Mouse (Mus musculus): ENCODE results near the gene Rpap3. TPM values are rescaled to one million over a fixed set of nuclear protein-coding genes. Genes with fewer than 3 reads are reported as not detected.

Rpap3 gene
- polyA plus RNA-seq, 1 experiment = 11.7 TPM

DNA sequence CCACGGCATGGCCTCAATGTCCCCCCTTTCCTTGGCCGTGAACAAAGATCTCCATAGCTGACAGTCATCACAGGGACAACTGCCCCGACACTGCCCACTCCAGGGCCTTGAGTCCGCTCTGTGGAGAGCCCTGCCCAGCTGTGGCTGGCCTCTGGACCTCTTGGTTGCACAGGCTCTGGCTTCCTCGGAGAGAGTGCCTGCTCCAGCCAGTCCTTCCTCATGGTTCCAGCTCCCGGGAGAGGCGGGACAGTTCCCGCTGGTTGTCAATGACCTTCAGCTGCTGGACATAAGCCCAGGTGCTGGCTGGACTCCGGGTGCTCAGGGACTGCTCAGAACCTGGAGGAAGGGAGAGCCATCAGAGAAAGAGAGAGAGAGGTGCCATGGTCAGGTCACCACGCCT is 39.7 kb upstream of the Rpap3 start:
- Histone ChIP-seq H3K4me2 (ENCODE audit: low read depth) (no peak overlapping the region), H3K4me3 (no peak overlapping the region), H3K79me2 (ENCODE audit: control insufficient read depth, insufficient read depth) (no peaks in the 10 kb centered on the region), H3K36me3 (ENCODE audit: control insufficient read depth, insufficient read depth) (no peaks in the 10 kb centered on the region), H3K27me3 (ENCODE audit: control insufficient read depth, insufficient read depth, insufficient read length) (peaks cover 45% of the 10 kb centered on the region), H3ac (ENCODE audit: control insufficient read depth, insufficient read length) (no peak overlapping the region)
- TF ChIP-seq TCF3 (IDR thresholded peaks at IDR 0.05; ENCODE audit: insufficient read length, low read depth) = no peak
- no peak for TF ChIP-seq REST (IDR thresholded peaks at IDR 0.05; ENCODE audit: insufficient read depth, insufficient read length)
- no peak for TF ChIP-seq E2F4 (IDR thresholded peaks at IDR 0.05; ENCODE audit: insufficient read depth)
- no peak for TF ChIP-seq POLR2A (IDR thresholded peaks at IDR 0.05; ENCODE audit: insufficient read length, low read depth)
- TF ChIP-seq MYOG (IDR thresholded peaks at IDR 0.05; ENCODE audit: control insufficient read depth in 1 of 3, insufficient read depth in 1 of 3, insufficient read length in 2 of 3, low read depth in 2 of 3) = no peak
- no peak for TF ChIP-seq MAX (IDR thresholded peaks at IDR 0.05; ENCODE audit: low read depth)
- no peak for TF ChIP-seq USF1 (IDR thresholded peaks at IDR 0.05; ENCODE audit: low read depth)
- TF ChIP-seq POLR2AphosphoS2 (IDR thresholded peaks at IDR 0.05; ENCODE audit: insufficient read length, low read depth) = no peak
- TF ChIP-seq TCF12 (IDR thresholded peaks at IDR 0.05; ENCODE audit: insufficient read depth, poor library complexity, severe bottlenecking) = no peak
- no peak for TF ChIP-seq CEBPB (IDR thresholded peaks at IDR 0.05; ENCODE audit: insufficient read depth, poor library complexity, severe bottlenecking)
- no peak for TF ChIP-seq SRF (IDR thresholded peaks at IDR 0.05; ENCODE audit: control insufficient read depth, insufficient read length, low read depth)

DNA sequence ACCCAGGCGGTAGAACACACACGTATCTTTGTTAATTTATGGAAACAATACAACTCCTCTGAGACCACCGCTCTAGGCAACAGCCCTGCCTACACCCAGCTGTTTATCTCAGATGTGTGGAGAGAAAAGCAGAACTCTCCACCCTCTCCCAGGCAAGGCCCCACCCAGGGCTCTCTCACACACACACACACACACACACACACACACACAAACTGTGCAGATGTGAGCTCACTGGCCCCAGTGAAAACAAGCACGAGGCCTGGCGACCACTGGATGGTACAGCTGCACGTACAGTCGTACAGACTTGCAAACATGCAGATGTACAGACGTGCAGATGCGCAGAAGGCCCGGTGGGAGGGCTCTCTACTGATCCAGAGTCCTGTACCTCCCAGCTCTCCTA is 39.3 kb upstream of the Rpap3 start:
- H3ac ChIP-seq (ENCODE audit: control insufficient read depth, insufficient read length) = no peak overlapping the region
- TF ChIP-seq MYOG (IDR thresholded peaks at IDR 0.05; ENCODE audit: control insufficient read depth in 1 of 3, insufficient read depth in 1 of 3, insufficient read length in 2 of 3, low read depth in 2 of 3) = no peak
- peaks cover 45% of the 10 kb centered on the region for H3K27me3 ChIP-seq (ENCODE audit: control insufficient read depth, insufficient read depth, insufficient read length)
- no peak overlapping the region for H3K4me2 ChIP-seq (ENCODE audit: low read depth)
- no peaks in the 10 kb centered on the region for H3K36me3 ChIP-seq (ENCODE audit: control insufficient read depth, insufficient read depth)
- no peak overlapping the region for H3K4me3 ChIP-seq
- H3K79me2 ChIP-seq (ENCODE audit: control insufficient read depth, insufficient read depth) = no peaks in the 10 kb centered on the region

DNA sequence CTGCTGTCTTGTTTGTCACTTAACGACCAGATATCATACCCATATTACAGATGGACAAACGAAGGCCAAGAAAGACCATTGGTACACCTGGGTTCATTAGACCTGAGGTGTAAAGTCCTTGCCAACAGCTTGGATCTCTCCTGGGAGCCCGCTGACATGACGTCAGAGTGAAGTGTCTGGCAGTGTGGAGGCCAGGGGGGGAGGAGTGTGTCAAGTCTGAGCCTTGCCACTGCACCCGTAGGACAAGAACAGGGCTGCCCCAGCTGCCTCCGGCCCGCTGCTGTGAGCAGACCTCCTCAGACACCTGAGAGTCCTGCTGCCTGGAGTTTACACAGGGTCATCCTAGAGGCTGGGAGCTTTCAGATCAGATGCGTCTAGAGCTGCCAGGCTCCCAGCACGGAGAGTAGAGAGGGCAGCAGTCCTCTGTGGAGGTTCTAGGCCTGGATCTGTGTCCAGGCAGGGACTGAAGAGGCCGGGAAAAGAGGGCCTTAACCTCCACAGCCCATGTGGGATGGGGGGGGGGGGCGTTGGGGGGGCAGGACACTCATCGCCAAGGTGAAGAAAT is 38.4 kb upstream of the Rpap3 start:
- H3ac ChIP-seq (ENCODE audit: control insufficient read depth, insufficient read length) = no peak overlapping the region
- H3K79me2 ChIP-seq (ENCODE audit: control insufficient read depth, insufficient read depth) = no peaks in the 10 kb centered on the region
- H3K4me2 ChIP-seq (ENCODE audit: low read depth) = no peak overlapping the region
- TF ChIP-seq SRF (IDR thresholded peaks at IDR 0.05; ENCODE audit: control insufficient read depth, insufficient read length, low read depth) = no peak
- no peak overlapping the region for H3K4me3 ChIP-seq
- no peaks in the 10 kb centered on the region for H3K36me3 ChIP-seq (ENCODE audit: control insufficient read depth, insufficient read depth)
- peaks cover 45% of the 10 kb centered on the region for H3K27me3 ChIP-seq (ENCODE audit: control insufficient read depth, insufficient read depth, insufficient read length)

DNA sequence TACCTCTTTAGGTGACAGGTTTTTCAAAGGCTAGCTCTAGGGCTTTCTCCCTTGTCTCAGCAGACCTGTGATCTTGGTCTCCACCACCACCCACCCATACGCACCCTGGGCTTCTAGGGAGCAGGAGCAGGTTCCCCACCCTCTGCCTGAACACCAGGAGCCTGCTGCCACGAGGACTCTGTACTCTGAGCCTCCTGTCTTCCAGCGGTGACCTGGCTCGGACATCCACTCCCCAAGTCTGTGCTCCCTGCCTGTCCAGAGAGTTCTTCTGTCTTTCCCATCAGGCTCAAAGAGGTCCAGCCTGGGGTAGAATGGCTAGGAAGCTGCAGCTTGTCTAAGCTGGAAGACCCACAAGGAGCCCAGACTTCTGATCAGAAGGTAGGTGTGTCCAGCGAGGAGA is 37.6 kb upstream of the Rpap3 start:
- Histone ChIP-seq H3K36me3 (ENCODE audit: control insufficient read depth, insufficient read depth) (no peaks in the 10 kb centered on the region), H3K4me3 (no peak overlapping the region), H3ac (ENCODE audit: control insufficient read depth, insufficient read length) (no peak overlapping the region), H3K4me2 (ENCODE audit: low read depth) (no peak overlapping the region), H3K27me3 (ENCODE audit: control insufficient read depth, insufficient read depth, insufficient read length) (peaks cover 41% of the 10 kb centered on the region), H3K79me2 (ENCODE audit: control insufficient read depth, insufficient read depth) (no peaks in the 10 kb centered on the region)
- no peak for TF ChIP-seq USF1 (IDR thresholded peaks at IDR 0.05; ENCODE audit: low read depth)
- TF ChIP-seq REST (IDR thresholded peaks at IDR 0.05; ENCODE audit: insufficient read depth, insufficient read length) = no peak
- no peak for TF ChIP-seq CEBPB (IDR thresholded peaks at IDR 0.05; ENCODE audit: insufficient read depth, poor library complexity, severe bottlenecking)
- TF ChIP-seq POLR2A (IDR thresholded peaks at IDR 0.05; ENCODE audit: insufficient read length, low read depth) = no peak
- TF ChIP-seq SRF (IDR thresholded peaks at IDR 0.05; ENCODE audit: control insufficient read depth, insufficient read length, low read depth) = no peak
- TF ChIP-seq MYOD1 (IDR thresholded peaks at IDR 0.05; ENCODE audit: control insufficient read depth in 1 of 3, insufficient read length in 2 of 3, low read depth in 2 of 3) = no peak
- no peak for TF ChIP-seq POLR2AphosphoS2 (IDR thresholded peaks at IDR 0.05; ENCODE audit: insufficient read length, low read depth)

DNA sequence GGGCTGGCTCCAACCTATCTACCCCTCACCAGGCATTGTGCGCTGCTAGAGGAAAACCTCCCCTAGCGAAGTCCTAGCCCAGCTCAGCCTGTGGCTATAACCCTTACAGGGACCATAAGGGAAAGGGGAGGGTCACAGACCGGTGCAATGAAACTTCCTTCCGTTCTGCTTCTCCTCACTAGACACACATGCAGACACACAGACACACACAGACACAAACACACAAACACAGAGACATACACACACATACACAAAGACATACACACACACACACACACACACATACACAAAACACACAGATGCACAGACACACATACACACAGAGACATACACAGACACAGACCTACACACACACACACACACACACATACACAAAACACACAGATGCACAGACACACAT is 37.0 kb upstream of the Rpap3 start:
- TF ChIP-seq REST (IDR thresholded peaks at IDR 0.05; ENCODE audit: insufficient read depth, insufficient read length) (no peak), USF1 (IDR thresholded peaks at IDR 0.05; ENCODE audit: low read depth) (no peak), SRF (IDR thresholded peaks at IDR 0.05; ENCODE audit: control insufficient read depth, insufficient read length, low read depth) (no peak), MYOG (IDR thresholded peaks at IDR 0.05; ENCODE audit: control insufficient read depth in 1 of 3, insufficient read depth in 1 of 3, insufficient read length in 2 of 3, low read depth in 2 of 3) (no peak)

DNA sequence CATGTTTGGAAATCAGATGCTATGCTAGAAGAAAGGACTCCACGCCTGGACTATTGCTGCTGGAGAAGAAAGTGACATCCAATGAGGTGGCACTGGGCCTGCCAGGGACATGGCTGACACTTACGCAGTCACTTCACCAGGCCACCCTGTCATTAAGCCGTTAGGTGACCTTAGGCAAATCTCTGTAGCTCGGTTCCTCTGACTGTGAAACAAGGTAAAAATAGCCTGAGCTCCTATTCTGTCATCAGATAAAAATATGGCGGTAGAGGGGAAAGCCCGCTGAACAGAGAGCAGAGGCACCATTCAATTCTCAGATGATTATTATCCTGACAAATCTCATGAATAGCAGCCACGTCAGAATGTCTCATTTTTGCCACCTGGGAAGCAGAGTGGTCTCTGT is 36.4 kb upstream of the Rpap3 start:
- Histone ChIP-seq H3K36me3 (ENCODE audit: control insufficient read depth, insufficient read depth) (no peaks in the 10 kb centered on the region), H3K4me3 (no peak overlapping the region), H3K4me2 (ENCODE audit: low read depth) (no peak overlapping the region), H3ac (ENCODE audit: control insufficient read depth, insufficient read length) (no peak overlapping the region), H3K79me2 (ENCODE audit: control insufficient read depth, insufficient read depth) (no peaks in the 10 kb centered on the region), H3K27me3 (ENCODE audit: control insufficient read depth, insufficient read depth, insufficient read length) (peaks cover 42% of the 10 kb centered on the region)
- no peak for TF ChIP-seq POLR2AphosphoS2 (IDR thresholded peaks at IDR 0.05; ENCODE audit: insufficient read length, low read depth)
- no peak for TF ChIP-seq E2F4 (IDR thresholded peaks at IDR 0.05; ENCODE audit: insufficient read depth)
- TF ChIP-seq USF1 (IDR thresholded peaks at IDR 0.05; ENCODE audit: low read depth) = no peak
- TF ChIP-seq TCF3 (IDR thresholded peaks at IDR 0.05; ENCODE audit: insufficient read length, low read depth) = no peak
- no peak for TF ChIP-seq MYOD1 (IDR thresholded peaks at IDR 0.05; ENCODE audit: control insufficient read depth in 1 of 3, insufficient read length in 2 of 3, low read depth in 2 of 3)
- TF ChIP-seq POLR2A (IDR thresholded peaks at IDR 0.05; ENCODE audit: insufficient read length, low read depth) = no peak
- TF ChIP-seq REST (IDR thresholded peaks at IDR 0.05; ENCODE audit: insufficient read depth, insufficient read length) = no peak
- no peak for TF ChIP-seq SRF (IDR thresholded peaks at IDR 0.05; ENCODE audit: control insufficient read depth, insufficient read length, low read depth)
- no peak for TF ChIP-seq MAX (IDR thresholded peaks at IDR 0.05; ENCODE audit: low read depth)
- TF ChIP-seq MYOG (IDR thresholded peaks at IDR 0.05; ENCODE audit: control insufficient read depth in 1 of 3, insufficient read depth in 1 of 3, insufficient read length in 2 of 3, low read depth in 2 of 3) = no peak
- TF ChIP-seq CEBPB (IDR thresholded peaks at IDR 0.05; ENCODE audit: insufficient read depth, poor library complexity, severe bottlenecking) = no peak
- TF ChIP-seq TCF12 (IDR thresholded peaks at IDR 0.05; ENCODE audit: insufficient read depth, poor library complexity, severe bottlenecking) = no peak

More for the DNA sequence above, 37.0 kb upstream of the Rpap3 start:
- no peaks in the 10 kb centered on the region for H3K79me2 ChIP-seq (ENCODE audit: control insufficient read depth, insufficient read depth)
- H3K4me2 ChIP-seq (ENCODE audit: low read depth) = no peak overlapping the region
- H3K27me3 ChIP-seq (ENCODE audit: control insufficient read depth, insufficient read depth, insufficient read length) = peaks cover 42% of the 10 kb centered on the region
- no peaks in the 10 kb centered on the region for H3K36me3 ChIP-seq (ENCODE audit: control insufficient read depth, insufficient read depth)
- no peak overlapping the region for H3K4me3 ChIP-seq
- H3ac ChIP-seq (ENCODE audit: control insufficient read depth, insufficient read length) = no peak overlapping the region

Data from myocyte (in vitro differentiated cells).